In the genomic region with DNA sequence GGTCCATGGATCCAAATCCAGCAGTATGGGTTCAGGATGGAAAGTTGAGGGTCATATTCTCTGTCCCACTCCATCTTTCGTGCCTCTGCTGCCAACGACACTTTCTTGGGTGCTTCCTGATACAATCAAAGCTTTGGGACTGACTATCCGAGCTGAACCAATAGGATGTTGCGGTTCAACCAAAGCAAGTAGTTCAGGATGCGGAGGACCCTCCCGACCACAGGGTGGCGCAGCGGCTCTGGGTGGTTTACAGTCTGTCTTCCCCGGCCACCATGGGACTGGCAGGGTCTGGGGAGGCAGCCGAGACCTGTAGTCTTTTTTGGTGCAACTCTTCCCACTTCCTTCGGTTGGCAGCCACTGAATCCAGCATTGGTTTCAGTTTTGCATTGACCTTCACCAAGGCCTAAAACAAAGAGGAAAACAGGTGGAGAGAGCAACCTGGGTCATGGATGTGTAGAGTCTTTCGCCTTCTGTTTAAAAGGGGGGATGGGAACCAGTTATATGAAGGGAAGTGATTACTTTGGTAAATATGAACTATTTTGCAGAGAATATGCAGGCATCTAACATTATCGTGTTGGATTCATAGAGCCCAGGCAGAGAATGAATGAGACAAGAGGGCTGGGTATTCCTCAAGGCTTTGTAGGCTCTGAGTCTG, we compare ENCODE assay signal across 8 mouse cellular contexts. TPM values are rescaled to one million over a fixed set of nuclear protein-coding genes. Genes with fewer than 3 reads are reported as not detected.
DNase-seq lines count a peak whose midpoint lies in the region; ATAC-seq and TF ChIP-seq lines count a peak whose summit lies in the region.

No protein-coding gene starts in this region.

- no peak overlapping the region for H3K4me2 ChIP-seq in midbrain, embryonic 14.5 days (ENCODE audit: low read length)
- H3K4me2 ChIP-seq in midbrain, embryonic 13.5 days (replicated peaks): no peak overlapping the region
- H3K4me2 ChIP-seq in intestine, postnatal 0 days (replicated peaks; ENCODE audit: low read depth): no peak overlapping the region
- no peak overlapping the region; the same call in 1 of the 2 replicates for H3K4me2 ChIP-seq in liver, embryonic 11.5 days

- DNase-seq in midbrain, embryonic 14.5 days: peak; percentile 57
- peak; percentile 42 for DNase-seq in cerebellum, adult 8-10 months
- DNase-seq in gastrocnemius, postnatal 25 days: peak; percentile 42
- DNase-seq in liver, embryonic 11.5 days (ENCODE audit: low spot score): peak; percentile 67
- DNase-seq in thymus, adult 2 months: peak; percentile 70

- ATAC-seq in midbrain, embryonic 14.5 days (ENCODE audit: low FRiP score, low TSS enrichment): no peak
- no peak for ATAC-seq in midbrain, embryonic 13.5 days
- no peak for ATAC-seq in intestine, postnatal 0 days
- 0 out of 2 replicates have a peak, but pooled peaks have one; percentile 43 for ATAC-seq in liver, embryonic 11.5 days (replicated peaks; ENCODE audit: low FRiP score)

- H3K27ac ChIP-seq in midbrain, embryonic 14.5 days (replicated peaks; ENCODE audit: low read depth, low read length): no peak overlapping the region
- H3K27ac ChIP-seq in midbrain, embryonic 13.5 days: no peak overlapping the region
- no peak overlapping the region for H3K27ac ChIP-seq in intestine, postnatal 0 days (ENCODE audit: low read depth, low read length)
- H3K27ac ChIP-seq in liver, embryonic 11.5 days (ENCODE audit: low read depth, low read length): no peak overlapping the region
- no peak overlapping the region for H3K27ac ChIP-seq in olfactory bulb, adult 2 months (ENCODE audit: insufficient read depth, low read depth, low read length)
- H3K27ac ChIP-seq in thymus, adult 2 months (ENCODE audit: control insufficient read depth, insufficient read depth, low read length): no peak overlapping the region

- H3K27me3 ChIP-seq in midbrain, embryonic 14.5 days (ENCODE audit: control insufficient read depth, insufficient read depth, low read length): no peaks in the 10 kb centered on the region
- H3K27me3 ChIP-seq in midbrain, embryonic 13.5 days: no peaks in the 10 kb centered on the region
- H3K27me3 ChIP-seq in intestine, postnatal 0 days (replicated peaks; ENCODE audit: control insufficient read depth, insufficient read depth, low read length): no peaks in the 10 kb centered on the region
- H3K27me3 ChIP-seq in liver, embryonic 11.5 days (replicated peaks; ENCODE audit: control insufficient read depth, insufficient read depth, low read length): no peaks in the 10 kb centered on the region
- no peaks in the 10 kb centered on the region for H3K27me3 ChIP-seq in thymus, adult 2 months (ENCODE audit: control insufficient read depth, insufficient read depth, low read length)

- TF ChIP-seq CTCF in intestine, postnatal 0 days (IDR thresholded peaks at IDR 0.05; ENCODE audit: low read depth): peak; percentile 77
- TF ChIP-seq CTCF in olfactory bulb, adult 2 months (IDR thresholded peaks at IDR 0.05; ENCODE audit: insufficient read depth, low read depth, low read length): peak; percentile 50
- TF ChIP-seq CTCF in thymus, adult 2 months (IDR thresholded peaks at IDR 0.05; ENCODE audit: borderline replicate concordance, control insufficient read depth, extremely low read depth, insufficient read depth, low read length, poor library complexity): peak; percentile 67; the same call in 1 of the 2 replicates

- H3K9ac ChIP-seq in midbrain, embryonic 14.5 days (replicated peaks; ENCODE audit: low read length): no peak overlapping the region
- no peak overlapping the region for H3K9ac ChIP-seq in midbrain, embryonic 13.5 days (replicated peaks)
- no peak overlapping the region for H3K9ac ChIP-seq in intestine, postnatal 0 days (ENCODE audit: low read depth, low read length)
- no peak overlapping the region for H3K9ac ChIP-seq in liver, embryonic 11.5 days (ENCODE audit: low read depth, low read length)

- WGBS in midbrain, embryonic 14.5 days: 59% methylated on average over 13 of the region's 13 CpGs
- 58% methylated on average over 13 of the region's 13 CpGs for WGBS in midbrain, embryonic 13.5 days
- WGBS in intestine, postnatal 0 days: 65% methylated on average over 13 of the region's 13 CpGs
- WGBS in liver, embryonic 11.5 days: 30% methylated on average over 13 of the region's 13 CpGs
- WGBS in olfactory bulb, adult 2 months: 66% methylated on average over 13 of the region's 13 CpGs
- 41% methylated on average over 13 of the region's 13 CpGs for WGBS in thymus, adult 2 months

- no peaks in the 10 kb centered on the region for H3K9me3 ChIP-seq in midbrain, embryonic 14.5 days (ENCODE audit: control insufficient read depth, low read length)
- no peaks in the 10 kb centered on the region for H3K9me3 ChIP-seq in midbrain, embryonic 13.5 days
- no peaks in the 10 kb centered on the region for H3K9me3 ChIP-seq in intestine, postnatal 0 days (ENCODE audit: control insufficient read depth)
- H3K9me3 ChIP-seq in liver, embryonic 11.5 days (ENCODE audit: control insufficient read depth, low read length): no peaks in the 10 kb centered on the region

- H3K4me1 ChIP-seq in midbrain, embryonic 14.5 days (ENCODE audit: control insufficient read depth, insufficient read depth, low read length): peaks cover 14% of the 10 kb centered on the region
- H3K4me1 ChIP-seq in midbrain, embryonic 13.5 days (replicated peaks): peaks cover 31% of the 10 kb centered on the region
- H3K4me1 ChIP-seq in intestine, postnatal 0 days (replicated peaks; ENCODE audit: control insufficient read depth, insufficient read depth, low read length): no peaks in the 10 kb centered on the region
- no peaks in the 10 kb centered on the region for H3K4me1 ChIP-seq in liver, embryonic 11.5 days (replicated peaks; ENCODE audit: control insufficient read depth, insufficient read depth, low read length)
- peaks cover 10% of the 10 kb centered on the region for H3K4me1 ChIP-seq in olfactory bulb, adult 2 months (ENCODE audit: control insufficient read depth, insufficient read depth, low read length)
- H3K4me1 ChIP-seq in thymus, adult 2 months (replicated peaks; ENCODE audit: control insufficient read depth, insufficient read depth, low read length): peaks cover 6% of the 10 kb centered on the region; the same call in 1 of the 2 replicates

- no peak overlapping the region for H3K4me3 ChIP-seq in midbrain, embryonic 14.5 days (replicated peaks; ENCODE audit: low read depth, low read length)
- H3K4me3 ChIP-seq in midbrain, embryonic 13.5 days (replicated peaks): no peak overlapping the region
- no peak overlapping the region for H3K4me3 ChIP-seq in intestine, postnatal 0 days (ENCODE audit: low read depth, low read length)
- H3K4me3 ChIP-seq in liver, embryonic 11.5 days (ENCODE audit: low read depth, low read length): no peak overlapping the region
- H3K4me3 ChIP-seq in olfactory bulb, adult 2 months (ENCODE audit: insufficient read depth, low read depth, low read length): no peak overlapping the region
- H3K4me3 ChIP-seq in thymus, adult 2 months (ENCODE audit: control insufficient read depth, insufficient read depth, low read length): no peak overlapping the region

- TF ChIP-seq POLR2A in olfactory bulb, adult 2 months (IDR thresholded peaks at IDR 0.05; ENCODE audit: insufficient read depth, low read depth, low read length): no peak
- no peak for TF ChIP-seq POLR2A in thymus, adult 2 months (IDR thresholded peaks at IDR 0.05; ENCODE audit: control insufficient read depth, extremely low read depth, insufficient read depth, low read length, poor library complexity)

- no peaks in the 10 kb centered on the region for H3K36me3 ChIP-seq in midbrain, embryonic 14.5 days (ENCODE audit: control insufficient read depth, insufficient read depth, low read length)
- H3K36me3 ChIP-seq in midbrain, embryonic 13.5 days: no peaks in the 10 kb centered on the region
- H3K36me3 ChIP-seq in intestine, postnatal 0 days (ENCODE audit: control insufficient read depth, insufficient read depth): no peaks in the 10 kb centered on the region
- H3K36me3 ChIP-seq in liver, embryonic 11.5 days (ENCODE audit: control insufficient read depth, insufficient read depth, low read length): no peaks in the 10 kb centered on the region
- no peaks in the 10 kb centered on the region for H3K36me3 ChIP-seq in thymus, adult 2 months (ENCODE audit: control insufficient read depth, insufficient read depth, low read length)

RNA-seq across cellular contexts. Expression of a gene that starts 9.2 kb away (rescaled TPM):
- polyA plus RNA-seq in midbrain, embryonic 14.5 days (2014; fragmentation: Nextera tagmentation; extraction: Ambion mirVana): 8.6 and 9.7 TPM in 2 replicates
- 8.5 TPM in 2 replicates for polyA plus RNA-seq in midbrain, embryonic 13.5 days (2015; fragmentation: Nextera tagmentation; extraction: Ambion mirVana)
- 1 to 10 TPM in 1 of 2 experiments, under 1 TPM in 1; 0.96 to 1.0 TPM for total RNA-seq in gastrocnemius, postnatal 25 days (2021)
- polyA plus RNA-seq in intestine, postnatal 0 days (2015; fragmentation: Nextera tagmentation; extraction: Ambion mirVana): 2.4 and 2.6 TPM in 2 replicates
- 4.8 and 5.4 TPM in 2 replicates for polyA plus RNA-seq in liver, embryonic 11.5 days (2014; fragmentation: Nextera tagmentation; extraction: Ambion mirVana)
- polyA plus RNA-seq in olfactory bulb, adult 2 months (2012; ENCODE audit: insufficient read depth, insufficient read length, low replicate concordance, missing spikeins): not detected in 2 replicates
- 3.5 and 3.8 TPM in 2 replicates for polyA plus RNA-seq in thymus, adult 2 months (2012; rRNA removed)

RNA-seq across cellular contexts. Expression of a gene that starts 13.0 kb away (rescaled TPM):
- polyA plus RNA-seq in midbrain, embryonic 14.5 days (2014; fragmentation: Nextera tagmentation; extraction: Ambion mirVana): 0.93 and 1.2 TPM in 2 replicates
- 1.1 and 1.6 TPM in 2 replicates for polyA plus RNA-seq in midbrain, embryonic 13.5 days (2015; fragmentation: Nextera tagmentation; extraction: Ambion mirVana)
- under 1 TPM; 0.13 to 0.35 TPM for total RNA-seq in gastrocnemius, postnatal 25 days (2021)
- polyA plus RNA-seq in intestine, postnatal 0 days (2015; fragmentation: Nextera tagmentation; extraction: Ambion mirVana): 0.13 and 0.23 TPM in 2 replicates
- polyA plus RNA-seq in liver, embryonic 11.5 days (2014; fragmentation: Nextera tagmentation; extraction: Ambion mirVana): 0.34 and 0.36 TPM in 2 replicates
- polyA plus RNA-seq in olfactory bulb, adult 2 months (2012; ENCODE audit: insufficient read depth, insufficient read length, low replicate concordance, missing spikeins): not detected in 2 replicates
- polyA plus RNA-seq in thymus, adult 2 months (2012; rRNA removed): 0.19 and 0.24 TPM in 2 replicates

RNA-seq across cellular contexts. Expression of a gene that starts 52.6 kb away (rescaled TPM):
- polyA plus RNA-seq in midbrain, embryonic 14.5 days (2014; fragmentation: Nextera tagmentation; extraction: Ambion mirVana): 17.0 and 21.2 TPM in 2 replicates
- polyA plus RNA-seq in midbrain, embryonic 13.5 days (2015; fragmentation: Nextera tagmentation; extraction: Ambion mirVana): 15.3 and 15.7 TPM in 2 replicates
- total RNA-seq in gastrocnemius, postnatal 25 days (2021): 1 to 10 TPM; 2.3 to 2.8 TPM
- 6.4 and 6.7 TPM in 2 replicates for polyA plus RNA-seq in intestine, postnatal 0 days (2015; fragmentation: Nextera tagmentation; extraction: Ambion mirVana)
- polyA plus RNA-seq in liver, embryonic 11.5 days (2014; fragmentation: Nextera tagmentation; extraction: Ambion mirVana): 2.1 and 3.2 TPM in 2 replicates
- polyA plus RNA-seq in olfactory bulb, adult 2 months (2012; ENCODE audit: insufficient read depth, insufficient read length, low replicate concordance, missing spikeins): not detected in 2 replicates
- 3.9 and 4.4 TPM in 2 replicates for polyA plus RNA-seq in thymus, adult 2 months (2012; rRNA removed)
